Mouse (Mus musculus) lung, postnatal 0 days (tissue): ENCODE results near the gene 1600012H06Rik.
"Not testable (repeated sequence)": the region's sequence is repeated elsewhere in the genome, so short reads cannot be mapped to it uniquely, and the experiment has no call there.

Experiments
- CTCF ChIP-seq: IDR thresholded peaks from 2 replicates; pipeline ENCODE4 v1.5.1; 2016; ENCODE audit warnings: antibody characterized with exemption, mild to moderate bottlenecking
- EP300 ChIP-seq: IDR thresholded peaks from 2 replicates; pipeline ENCODE4 v1.6.1; 2016; ENCODE audit warnings: antibody characterized with exemption, mild to moderate bottlenecking, control low read depth

DNA sequence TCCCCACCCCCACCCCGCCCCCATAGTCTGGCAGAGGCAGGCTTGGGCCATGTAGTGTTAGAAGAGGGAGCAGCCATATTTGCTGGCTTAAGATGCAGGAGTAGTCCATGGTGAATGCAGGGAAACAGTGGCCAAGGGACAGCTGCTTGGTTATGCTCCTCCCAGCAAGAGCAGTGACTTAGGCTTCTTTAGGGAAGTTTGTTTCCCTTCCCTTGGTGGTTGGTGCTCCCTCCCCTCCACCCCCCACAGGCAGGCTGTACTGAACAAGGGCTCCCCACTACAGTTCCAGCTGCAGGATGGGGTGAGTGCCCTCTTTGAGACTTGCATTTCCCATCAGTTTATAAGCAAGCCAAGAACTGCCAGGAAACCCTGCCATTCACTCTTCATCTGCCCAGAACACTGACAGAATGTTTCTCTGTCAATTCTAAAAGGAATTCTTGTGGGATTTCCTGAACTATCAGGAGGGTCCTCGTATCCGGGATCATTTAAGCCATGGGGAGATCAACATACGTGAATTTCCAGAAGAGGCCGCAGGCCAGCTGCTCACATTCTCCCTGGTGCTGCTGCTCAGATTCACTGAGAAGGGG, 47.2 kb downstream of the 1600012H06Rik start:
- TF ChIP-seq CTCF, EP300: not testable (repeated sequence)
